Mouse (Mus musculus): ENCODE measurements around the gene Sec22b.
A peak's percentile ranks its signal among the peaks of the same experiment; 100 is the strongest.

The Sec22b gene

DNA sequence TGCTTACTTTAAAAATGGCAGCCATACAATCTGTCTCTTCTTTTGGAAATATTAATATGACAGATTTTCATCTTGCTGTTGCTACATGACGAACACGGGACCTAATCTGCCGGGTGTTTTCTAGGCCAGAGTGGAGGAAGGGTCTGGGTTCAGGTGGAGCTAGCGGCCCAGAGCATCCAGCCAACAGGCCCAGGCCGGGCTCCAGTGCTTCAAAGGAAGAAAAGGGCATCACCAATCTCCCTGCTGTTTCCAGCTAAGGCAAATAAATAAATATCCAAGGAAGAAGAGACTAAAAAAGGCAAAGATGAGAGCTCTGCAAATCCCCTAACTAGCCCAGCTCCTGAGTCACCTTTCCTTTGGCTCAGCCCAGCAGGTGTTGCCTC is 13.2 kb upstream of the Sec22b start:
- H3K27me3 ChIP-seq (ENCODE audit: control insufficient read depth, insufficient read depth, low read length, poor library complexity, severe bottlenecking): no peaks in the 10 kb centered on the region
- DNase-seq (ENCODE audit: low read depth, low spot score): no peak
- H3K36me3 ChIP-seq (ENCODE audit: control insufficient read depth, insufficient read depth, low read length, poor library complexity, severe bottlenecking): no peaks in the 10 kb centered on the region

DNA sequence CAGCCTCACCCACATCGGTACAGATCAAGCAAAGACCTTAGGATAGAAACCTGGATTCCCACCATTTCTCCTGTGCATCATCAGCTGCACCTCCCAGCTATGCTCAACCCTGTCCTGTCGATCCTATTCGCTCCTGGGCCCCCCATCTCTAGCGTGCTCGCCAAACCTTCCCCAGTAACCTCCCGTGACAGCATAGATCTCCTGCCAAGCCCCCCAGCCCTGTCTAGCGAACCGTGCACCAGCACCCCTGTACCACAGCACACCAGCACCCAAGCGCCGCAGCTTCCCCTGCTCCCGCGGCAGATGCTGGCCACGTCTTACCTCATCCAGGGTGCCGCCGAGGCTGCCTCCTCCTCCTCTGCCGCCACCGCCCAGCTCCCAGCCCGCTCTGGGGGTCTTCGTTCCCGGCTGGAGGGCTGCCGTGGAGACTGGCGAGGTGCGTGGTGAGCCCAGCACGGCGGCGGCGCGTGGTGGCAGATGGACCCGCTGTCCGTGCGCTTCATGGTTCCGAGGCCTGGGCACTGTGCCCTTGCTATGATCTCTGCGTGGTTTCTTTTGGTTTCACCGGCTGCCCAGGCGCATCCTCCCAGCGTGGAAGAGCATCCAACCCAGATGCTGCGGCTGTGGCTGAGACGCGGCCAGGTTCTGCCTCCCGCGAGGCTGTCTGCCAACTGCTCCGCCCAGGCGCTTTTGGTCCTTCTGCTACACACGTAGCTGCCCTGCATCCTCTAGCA is 12.7 kb upstream of the Sec22b start, which contains the start of gene Pde4dip:
Gene Pde4dip (minus strand): TSS at position 540 of the 734 bp plus-strand sequence.
- Histone ChIP-seq H3K36me3 (ENCODE audit: control insufficient read depth, insufficient read depth, low read length, poor library complexity, severe bottlenecking) (no peaks in the 10 kb centered on the region), H3K27me3 (ENCODE audit: control insufficient read depth, insufficient read depth, low read length, poor library complexity, severe bottlenecking) (no peaks in the 10 kb centered on the region)
- no peak for DNase-seq (ENCODE audit: low read depth, low spot score)

- no peaks in the 10 kb centered on the region for H3K27me3 ChIP-seq (ENCODE audit: control insufficient read depth, insufficient read depth, low read length, poor library complexity, severe bottlenecking)
- DNase-seq (ENCODE audit: low read depth, low spot score): no peak
- H3K36me3 ChIP-seq (ENCODE audit: control insufficient read depth, insufficient read depth, low read length, poor library complexity, severe bottlenecking): no peaks in the 10 kb centered on the region
These were observed 10.8 kb upstream of the Sec22b start for GRCm38 (mm10) chr3:97890205-97890604.

- peak; percentile 55 for DNase-seq (ENCODE audit: low read depth, low spot score)
- H3K27me3 ChIP-seq (ENCODE audit: control insufficient read depth, insufficient read depth, low read length, poor library complexity, severe bottlenecking): no peaks in the 10 kb centered on the region
- no peaks in the 10 kb centered on the region for H3K36me3 ChIP-seq (ENCODE audit: control insufficient read depth, insufficient read depth, low read length, poor library complexity, severe bottlenecking)
These were observed 6.3 kb upstream of the Sec22b start for GRCm38 (mm10) chr3:97894695-97895094.

DNA sequence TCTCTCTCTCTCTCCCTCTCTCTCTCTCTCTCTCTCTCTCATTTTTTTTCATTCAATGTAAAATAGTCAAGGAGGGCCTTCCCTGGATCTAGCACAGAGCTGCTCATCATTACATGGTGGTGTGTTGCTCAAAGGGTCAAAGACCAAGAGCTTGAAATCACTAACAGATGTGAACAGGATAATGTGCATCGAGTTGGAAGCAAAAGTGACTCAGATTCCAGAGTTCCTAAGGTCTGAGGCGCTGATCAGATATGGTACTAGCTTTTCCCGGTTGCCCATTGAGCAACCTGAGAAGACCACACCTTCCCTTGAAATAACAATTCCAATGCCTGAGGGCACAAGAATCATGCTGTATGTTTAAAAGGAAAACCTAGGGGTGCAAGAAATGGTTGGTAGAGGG is 2.6 kb upstream of the Sec22b start:
- no peak for DNase-seq (ENCODE audit: low read depth, low spot score)
- Histone ChIP-seq H3K27me3 (ENCODE audit: control insufficient read depth, insufficient read depth, low read length, poor library complexity, severe bottlenecking) (no peaks in the 10 kb centered on the region), H3K36me3 (ENCODE audit: control insufficient read depth, insufficient read depth, low read length, poor library complexity, severe bottlenecking) (no peaks in the 10 kb centered on the region)

- peak; percentile 4 for DNase-seq (ENCODE audit: low read depth, low spot score)
These were observed 596 bp downstream of the Sec22b start for GRCm38 (mm10) chr3:97901586-97901985.

DNA sequence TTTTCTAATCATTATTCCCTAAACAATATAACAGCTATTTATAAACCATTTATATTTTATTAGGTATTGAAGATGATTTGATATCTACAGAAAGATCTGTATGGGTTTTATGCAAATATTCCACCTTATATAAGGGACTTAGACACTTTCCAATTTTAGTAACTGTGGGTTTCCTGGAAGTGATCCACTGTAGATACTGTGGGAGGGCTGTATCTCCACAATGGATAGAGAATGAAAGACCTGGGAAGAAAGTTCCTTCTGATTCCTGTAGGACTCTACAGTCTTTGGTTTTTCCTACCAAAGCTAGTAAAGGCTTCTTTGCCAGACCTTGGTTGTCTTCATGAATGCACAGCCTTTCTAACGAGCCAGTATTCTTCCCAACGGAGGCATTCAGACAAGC is 8.7 kb downstream of the Sec22b start:
- DNase-seq (ENCODE audit: low read depth, low spot score): no peak
- H3K36me3 ChIP-seq (ENCODE audit: control insufficient read depth, insufficient read depth, low read length, poor library complexity, severe bottlenecking): peaks cover 3% of the 10 kb centered on the region
- H3K27me3 ChIP-seq (ENCODE audit: control insufficient read depth, insufficient read depth, low read length, poor library complexity, severe bottlenecking): no peaks in the 10 kb centered on the region

More at GRCm38 (mm10) chr3:97901586-97901985, 596 bp downstream of the Sec22b start:
- Histone ChIP-seq H3K36me3 (ENCODE audit: control insufficient read depth, insufficient read depth, low read length, poor library complexity, severe bottlenecking) (0 out of 2 replicates have a peak, but pooled peaks cover under 1% of the 10 kb centered on the region), H3K27me3 (ENCODE audit: control insufficient read depth, insufficient read depth, low read length, poor library complexity, severe bottlenecking) (no peaks in the 10 kb centered on the region)

- no peaks in the 10 kb centered on the region for H3K27me3 ChIP-seq (ENCODE audit: control insufficient read depth, insufficient read depth, low read length, poor library complexity, severe bottlenecking)
- no peak for DNase-seq (ENCODE audit: low read depth, low spot score)
- H3K36me3 ChIP-seq (ENCODE audit: control insufficient read depth, insufficient read depth, low read length, poor library complexity, severe bottlenecking): peaks cover 3% of the 10 kb centered on the region
These were observed 10.1 kb downstream of the Sec22b start for GRCm38 (mm10) chr3:97911093-97911492.

- H3K27me3 ChIP-seq (ENCODE audit: control insufficient read depth, insufficient read depth, low read length, poor library complexity, severe bottlenecking): no peaks in the 10 kb centered on the region
- DNase-seq (ENCODE audit: low read depth, low spot score): peak; percentile 31
These were observed 14.1 kb downstream of the Sec22b start for GRCm38 (mm10) chr3:97915081-97915480.

GRCm38 (mm10) chr3:97918885-97919550 is 18.0 kb downstream of the Sec22b start:
- no peak for DNase-seq (ENCODE audit: low read depth, low spot score)
- H3K36me3 ChIP-seq (ENCODE audit: control insufficient read depth, insufficient read depth, low read length, poor library complexity, severe bottlenecking): peaks cover 13% of the 10 kb centered on the region
- no peaks in the 10 kb centered on the region for H3K27me3 ChIP-seq (ENCODE audit: control insufficient read depth, insufficient read depth, low read length, poor library complexity, severe bottlenecking)

More at GRCm38 (mm10) chr3:97915081-97915480, 14.1 kb downstream of the Sec22b start:
- peaks cover 8% of the 10 kb centered on the region for H3K36me3 ChIP-seq (ENCODE audit: control insufficient read depth, insufficient read depth, low read length, poor library complexity, severe bottlenecking)

DNA sequence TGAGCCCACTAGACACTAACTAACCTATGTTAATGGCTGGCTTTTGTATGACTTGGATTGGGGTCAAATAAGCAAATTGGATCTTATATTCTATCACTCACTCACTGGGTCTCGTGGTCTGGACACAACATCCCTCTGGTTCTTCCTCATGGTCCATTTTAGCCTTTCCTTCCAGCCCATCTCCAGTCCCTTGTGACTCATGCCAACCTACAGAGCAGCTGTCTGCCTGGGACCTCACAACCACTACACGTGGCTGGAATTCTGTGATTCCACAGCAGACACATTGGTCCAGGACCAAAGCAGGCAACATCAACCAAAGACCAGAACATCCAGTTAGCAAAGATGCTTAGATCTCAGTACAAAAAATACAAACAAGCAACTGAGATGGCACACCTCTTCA is 24.3 kb downstream of the Sec22b start:
- Histone ChIP-seq H3K36me3 (ENCODE audit: control insufficient read depth, insufficient read depth, low read length, poor library complexity, severe bottlenecking) (peaks cover 5% of the 10 kb centered on the region; the same call in 1 of the 2 replicates), H3K27me3 (ENCODE audit: control insufficient read depth, insufficient read depth, low read length, poor library complexity, severe bottlenecking) (no peaks in the 10 kb centered on the region)
- no peak for DNase-seq (ENCODE audit: low read depth, low spot score)

- no peaks in the 10 kb centered on the region for H3K27me3 ChIP-seq (ENCODE audit: control insufficient read depth, insufficient read depth, low read length, poor library complexity, severe bottlenecking)
- no peak for DNase-seq (ENCODE audit: low read depth, low spot score)
These were observed 26.3 kb downstream of the Sec22b start for GRCm38 (mm10) chr3:97927322-97927721.

DNA sequence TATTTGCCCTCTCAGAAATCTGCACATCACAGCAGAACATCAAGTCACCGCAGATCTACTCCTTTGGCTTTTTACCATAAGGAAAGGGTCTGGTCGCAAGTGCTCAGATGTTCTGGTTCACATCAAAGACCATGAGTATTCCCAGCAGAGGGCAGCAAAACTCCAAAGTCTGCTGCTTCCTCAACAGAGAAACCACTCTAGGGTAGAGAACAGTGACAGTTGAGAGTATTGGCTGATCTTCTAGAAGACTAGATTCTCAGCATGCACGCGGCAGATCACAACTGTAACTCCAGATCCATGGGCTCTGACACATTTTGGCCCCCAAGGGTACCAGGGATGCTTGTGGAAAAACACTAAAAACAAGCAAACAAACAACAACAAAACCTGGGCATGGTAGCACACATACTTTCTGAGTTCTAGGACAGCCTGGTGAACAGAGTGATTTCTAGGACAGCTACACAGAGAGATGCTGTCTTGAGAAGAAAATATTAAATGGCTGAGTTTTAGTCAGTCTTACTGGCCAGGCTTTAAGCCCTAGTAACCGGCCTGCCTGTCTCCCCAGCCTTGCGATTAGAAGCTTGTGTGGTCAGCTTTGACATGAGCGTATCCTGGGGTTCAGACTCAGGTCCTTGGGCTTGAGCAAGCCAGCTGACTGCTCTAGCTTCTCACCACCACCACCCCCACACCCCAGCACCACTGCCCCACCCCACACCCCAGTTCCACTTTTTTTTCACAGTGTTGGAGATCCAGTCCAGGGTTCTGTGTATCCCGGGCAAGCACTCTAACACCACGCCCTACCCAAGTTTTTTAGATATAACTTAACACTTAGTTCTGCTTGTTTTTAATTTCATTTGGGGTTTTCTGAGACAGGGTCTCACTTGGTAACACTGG is 28.2 kb downstream of the Sec22b start:
- DNase-seq (ENCODE audit: low read depth, low spot score): peak; percentile 92
- H3K36me3 ChIP-seq (ENCODE audit: control insufficient read depth, insufficient read depth, low read length, poor library complexity, severe bottlenecking): no peaks in the 10 kb centered on the region
- H3K27me3 ChIP-seq (ENCODE audit: control insufficient read depth, insufficient read depth, low read length, poor library complexity, severe bottlenecking): no peaks in the 10 kb centered on the region

More at GRCm38 (mm10) chr3:97927322-97927721, 26.3 kb downstream of the Sec22b start:
- 0 out of 2 replicates have a peak, but pooled peaks cover 2% of the 10 kb centered on the region for H3K36me3 ChIP-seq (ENCODE audit: control insufficient read depth, insufficient read depth, low read length, poor library complexity, severe bottlenecking)

- DNase-seq (ENCODE audit: low read depth, low spot score): no peak
- Histone ChIP-seq H3K27me3 (ENCODE audit: control insufficient read depth, insufficient read depth, low read length, poor library complexity, severe bottlenecking) (no peaks in the 10 kb centered on the region), H3K36me3 (ENCODE audit: control insufficient read depth, insufficient read depth, low read length, poor library complexity, severe bottlenecking) (no peaks in the 10 kb centered on the region)
These were observed 29.3 kb downstream of the Sec22b start for GRCm38 (mm10) chr3:97930141-97930786.
